Mouse (Mus musculus) lung, postnatal 0 days (tissue): ENCODE data around the gene Gm9913. TPM values are rescaled to one million over a fixed set of nuclear protein-coding genes. Genes with fewer than 3 reads are reported as not detected.

ENCODE experiments used
- ATAC-seq: fragments of 200-750 bp; cut with Nextera tagmentation; 2 replicates; pipeline ENCODE4 v1.8.0; 2017; ENCODE audit warnings: moderate library complexity
- DNase-seq: peaks from one replicate; pipeline ENCODE4 v3.0.0-alpha.2; 2016; ENCODE audit warnings: low spot score
- H3K27ac ChIP-seq: fragments of 300-500 bp; sonication (generic); 2 replicates; pipeline ENCODE4 v1.5.1; 2014; ENCODE audit warnings: antibody characterized with exemption, mild to moderate bottlenecking, low read length, mixed read lengths
- H3K27me3 ChIP-seq: fragments of 300-500 bp; sonication (generic); replicated peaks from 2 replicates; pipeline ENCODE4 v1.6.1; 2014; ENCODE audit warnings: low read length, mixed read lengths; ENCODE audit not compliant: insufficient read depth
- H3K36me3 ChIP-seq: fragments of 300-500 bp; sonication (generic); 2 replicates; pipeline ENCODE4 v1.6.1; 2014; ENCODE audit warnings: low read length, mixed read lengths; ENCODE audit not compliant: insufficient read depth
- H3K4me1 ChIP-seq: fragments of 300-500 bp; sonication (generic); 2 replicates; pipeline ENCODE4 v1.6.1; 2014; ENCODE audit warnings: antibody characterized with exemption, low read depth, low read length, mixed read lengths; ENCODE audit not compliant: insufficient read depth
- H3K4me2 ChIP-seq: fragments of 300-500 bp; sonication (generic); replicated peaks from 2 replicates; pipeline ENCODE4 v1.6.1; 2014; ENCODE audit warnings: low read depth, mild to moderate bottlenecking, low read length, moderate library complexity, mixed read lengths
- H3K4me3 ChIP-seq: fragments of 300-500 bp; sonication (generic); 2 replicates; pipeline ENCODE4 v1.5.1; 2014; ENCODE audit warnings: low read depth, low read length
- H3K9ac ChIP-seq: fragments of 300-500 bp; sonication (generic); replicated peaks from 2 replicates; pipeline ENCODE4 v1.6.1; 2014; ENCODE audit warnings: low read depth, mild to moderate bottlenecking
- H3K9me3 ChIP-seq: fragments of 300-500 bp; sonication (generic); 2 replicates; pipeline ENCODE4 v1.6.1; 2016; ENCODE audit warnings: low read length, mixed read lengths
- CTCF ChIP-seq: IDR thresholded peaks from 2 replicates; pipeline ENCODE4 v1.5.1; 2016; ENCODE audit warnings: antibody characterized with exemption, mild to moderate bottlenecking
- EP300 ChIP-seq: IDR thresholded peaks from 2 replicates; pipeline ENCODE4 v1.6.1; 2016; ENCODE audit warnings: antibody characterized with exemption, mild to moderate bottlenecking, control low read depth
- WGBS: fragments of 180-500 bp; shearing (Covaris S2); extraction: QIAGEN DNeasy Blood & Tissue Kit; methylation state at CpG from one replicate; pipeline ENCODE4 v1.1.7; 2014; 5-methylcytosine and 5-hydroxymethylcytosine counted together
- polyA plus RNA-seq: library from polyadenylated mRNA; unstranded; fragments of >200 nt; fragmentation: Nextera tagmentation; extraction: Ambion mirVana; gene quantifications from 2 replicates; pipeline ENCODE4 v1.2.1, GENCODE M21; 2015

The Gm9913 gene
- polyA plus RNA-seq, 1 experiment from 2014 or later, result 0.68 TPM

DNA sequence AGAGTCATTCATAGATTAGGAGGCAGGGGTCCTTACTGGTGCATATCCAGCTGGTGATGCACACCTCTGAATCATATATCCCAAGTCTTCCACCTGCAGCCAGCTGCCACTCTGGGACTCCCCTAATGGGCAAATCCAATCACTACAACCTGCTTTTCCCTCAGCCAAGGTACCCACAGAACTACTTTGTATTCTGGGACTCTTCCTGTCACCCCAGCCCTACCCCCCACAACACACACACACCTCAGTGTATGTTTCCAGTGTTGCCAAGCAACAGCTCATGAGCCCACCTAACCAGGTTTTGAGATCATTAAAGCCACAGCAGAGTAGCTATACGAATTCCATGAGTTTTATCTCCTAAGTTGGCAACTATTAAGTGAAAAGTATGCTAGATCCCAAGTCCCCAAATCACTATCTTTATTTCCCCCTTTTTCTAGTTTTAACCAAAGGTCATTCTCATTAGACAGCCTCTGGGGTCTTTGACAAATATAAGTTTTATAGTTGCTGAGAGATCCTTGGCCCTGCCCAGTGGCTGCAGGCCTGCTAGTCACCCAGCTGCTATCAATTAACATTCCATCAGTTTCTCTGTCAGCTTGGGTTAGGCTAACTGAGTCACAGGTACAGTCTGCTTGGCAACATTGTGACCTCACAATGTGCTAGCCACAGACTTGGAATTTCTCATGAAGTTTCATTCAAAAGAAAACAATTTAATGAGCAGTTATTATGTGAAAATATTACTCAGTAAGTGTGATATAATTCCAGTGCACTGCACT, 44.1 kb downstream of the Gm9913 start:
- Histone ChIP-seq H3K4me1 (no peaks in the 10 kb centered on the region), H3K36me3 (no peaks in the 10 kb centered on the region), H3K4me3 (no peak overlapping the region), H3K27me3 (no peaks in the 10 kb centered on the region), H3K9ac (no peak overlapping the region), H3K27ac (no peak overlapping the region), H3K4me2 (no peak overlapping the region), H3K9me3 (no peaks in the 10 kb centered on the region)
- no peak for TF ChIP-seq CTCF
- no peak for TF ChIP-seq EP300
- no peak for DNase-seq
- WGBS, result 52% methylated on average over 1 of the region's 1 CpGs
- ATAC-seq, result no peak

DNA sequence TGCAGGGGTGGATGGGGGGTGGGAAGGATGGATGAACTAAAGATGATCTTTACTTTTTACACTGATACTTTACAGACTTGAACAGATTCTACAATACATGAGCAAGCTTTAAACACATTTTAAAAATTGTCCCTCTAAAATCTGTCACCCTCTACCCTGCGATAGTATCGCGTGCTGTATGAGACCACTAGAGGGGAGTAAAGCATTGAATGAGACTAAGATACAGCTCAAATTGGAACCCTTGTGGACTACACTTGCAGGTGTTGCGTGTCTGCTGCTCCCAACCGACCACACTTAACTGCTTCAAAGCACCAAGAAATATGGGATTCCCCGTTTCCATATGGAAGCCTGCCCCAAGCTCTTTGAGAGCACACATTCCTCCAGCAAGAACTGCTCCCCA, 50.9 kb downstream of the Gm9913 start:
- Histone ChIP-seq H3K9me3 (no peaks in the 10 kb centered on the region), H3K36me3 (no peaks in the 10 kb centered on the region), H3K4me2 (no peak overlapping the region), H3K27me3 (no peaks in the 10 kb centered on the region), H3K9ac (no peak overlapping the region), H3K27ac (no peak overlapping the region), H3K4me1 (no peaks in the 10 kb centered on the region), H3K4me3 (no peak overlapping the region)
- DNase-seq (no peak), ATAC-seq (no peak)
- WGBS, result 73% methylated on average over 6 of the region's 6 CpGs
- TF ChIP-seq CTCF, result peak; percentile 56
- no peak for TF ChIP-seq EP300

Other genes starting within 250 kb of the Gm9913 start
- 23.6 and 25.7 TPM in 2 replicates for gene Fbn1, start 2.9 kb downstream of the Gm9913 start, polyA plus RNA-seq
- gene Cep152, start 120.0 kb downstream of the Gm9913 start, polyA plus RNA-seq, result 1.3 and 1.8 TPM in 2 replicates
- gene Eid1, start 168.0 kb downstream of the Gm9913 start, polyA plus RNA-seq, result 91.4 and 104 TPM in 2 replicates
- 0.72 and 0.74 TPM in 2 replicates for gene Shc4, start 219.1 kb downstream of the Gm9913 start, polyA plus RNA-seq